Mouse (Mus musculus) embryonic facial prominence, embryonic 10.5 days (tissue): Measurements from ENCODE around the gene Dtx4. TPM values are rescaled to one million over a fixed set of nuclear protein-coding genes. Genes with fewer than 3 reads are reported as not detected.

ENCODE experiments used
- DNase-seq: peaks from one replicate; pipeline ENCODE4 v3.0.0-alpha.2; 2017; ENCODE audit warnings: low spot score
- H3K27ac ChIP-seq: fragments of 300-500 bp; sonication (generic); replicated peaks from 2 replicates; pipeline ENCODE4 v1.5.1; 2016; ENCODE audit warnings: mild to moderate bottlenecking
- H3K27me3 ChIP-seq: fragments of 300-500 bp; sonication (generic); replicated peaks from 2 replicates; pipeline ENCODE4 v1.6.1; 2016; ENCODE audit warnings: low read depth, mild to moderate bottlenecking; ENCODE audit not compliant: poor library complexity, severe bottlenecking
- H3K36me3 ChIP-seq: fragments of 300-500 bp; sonication (generic); replicated peaks from 2 replicates; pipeline ENCODE4 v1.6.1; 2016; ENCODE audit warnings: mild to moderate bottlenecking, moderate library complexity
- H3K4me1 ChIP-seq: fragments of 300-500 bp; sonication (generic); 2 replicates; pipeline ENCODE4 v1.6.1; 2016
- H3K4me3 ChIP-seq: fragments of 300-500 bp; sonication (generic); 2 replicates; pipeline ENCODE4 v1.5.1; 2016; ENCODE audit warnings: mild to moderate bottlenecking, moderate library complexity
- H3K9me3 ChIP-seq: fragments of 300-500 bp; sonication (generic); 2 replicates; pipeline ENCODE4 v1.6.1; 2016; ENCODE audit warnings: mild to moderate bottlenecking
- WGBS: fragments of 180-500 bp; shearing (Covaris S2); methylation state at CpG from one replicate; pipeline ENCODE4 v1.1.7; 2016; 5-methylcytosine and 5-hydroxymethylcytosine counted together
- polyA plus RNA-seq: library from polyadenylated mRNA; unstranded; fragments of >200 nt; fragmentation: Nextera tagmentation; extraction: Ambion mirVana; gene quantifications from 2 replicates; pipeline ENCODE4 v1.2.1, GENCODE M21; 2016

Gene Dtx4
- polyA plus RNA-seq, 1 experiment from 2014 or later: 12.1 TPM

DNA sequence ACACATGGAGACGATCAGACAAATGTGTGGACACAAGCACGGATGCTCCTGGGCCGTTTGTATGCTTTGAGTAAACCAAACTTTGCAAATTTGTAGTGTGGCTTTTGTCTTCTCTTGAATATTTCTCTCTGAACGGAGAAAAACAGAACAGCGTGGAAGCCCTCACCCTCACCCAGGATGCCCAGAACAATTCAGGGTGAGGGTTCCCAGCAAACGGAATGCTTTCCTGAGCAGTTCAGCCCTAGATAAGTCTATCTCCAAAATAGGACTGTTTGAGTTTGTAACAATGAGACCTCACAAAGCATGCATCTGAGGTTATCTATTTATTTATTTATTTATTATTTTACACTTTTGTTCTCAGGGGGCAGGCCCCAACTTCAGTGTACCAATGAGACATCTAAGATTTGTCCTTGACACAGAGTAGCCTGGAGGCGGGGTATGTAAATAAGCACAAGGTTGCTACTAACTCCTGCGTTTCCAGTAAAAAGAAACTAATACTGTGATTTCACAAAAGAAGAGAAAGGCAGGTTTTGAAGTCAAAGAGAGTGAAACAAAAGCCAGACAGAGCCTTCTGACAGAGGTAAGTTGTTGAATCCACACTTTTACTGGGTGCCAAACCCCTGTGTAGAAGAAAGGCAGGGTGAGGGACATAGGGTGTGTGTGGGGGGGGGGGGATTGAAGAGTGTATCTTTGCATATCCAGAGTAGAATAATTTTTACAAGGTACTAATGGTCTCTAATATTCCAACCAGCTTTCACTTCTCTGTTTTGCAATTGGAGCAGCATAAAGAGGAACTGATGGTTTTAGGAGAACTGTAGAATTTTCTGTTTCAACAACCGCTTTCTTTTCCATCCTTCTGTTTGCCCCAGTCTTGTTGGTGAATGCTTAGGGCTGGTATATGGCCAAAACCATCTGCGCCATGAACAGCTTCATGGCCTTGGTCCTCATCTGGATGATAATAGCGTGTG, 40.7 kb downstream of the Dtx4 start, which contains the start of gene Mpeg1:
TSS of gene Mpeg1 (plus strand) at position 498 of the 968 bp plus-strand sequence.
- Histone ChIP-seq H3K27me3 (no peaks in the 10 kb centered on the region), H3K9me3 (no peaks in the 10 kb centered on the region), H3K4me1 (peaks cover 8% of the 10 kb centered on the region), H3K4me3 (no peak within 1 kb of the TSS), H3K27ac (no peak within 1 kb of the TSS), H3K36me3 (no peaks in the 10 kb centered on the region)
- WGBS: 85% methylated on average over 11 of the region's 11 CpGs
- no peak for DNase-seq

DNA sequence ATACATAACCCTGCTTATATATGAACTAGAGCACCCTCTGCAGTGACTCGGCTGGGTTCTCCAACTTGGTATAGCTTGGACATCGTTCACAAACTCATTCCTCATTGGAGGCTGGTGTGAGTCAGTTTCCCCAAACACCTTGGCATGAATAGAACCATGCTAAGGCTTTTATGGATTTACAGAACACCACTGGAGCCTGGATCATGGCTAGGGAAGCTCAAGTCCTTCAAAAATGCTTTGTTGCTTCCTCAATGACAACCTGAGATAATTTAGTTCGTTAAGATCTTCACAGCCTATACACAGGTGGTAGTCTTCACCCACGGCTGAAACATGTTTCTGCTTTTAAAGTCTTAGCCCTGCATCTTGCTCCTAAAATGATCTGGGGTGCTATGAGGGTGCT, 41.7 kb downstream of the Dtx4 start:
- 83% methylated on average over 4 of the region's 4 CpGs for WGBS
- H3K27me3 ChIP-seq: no peaks in the 10 kb centered on the region
- H3K4me3 ChIP-seq: no peak overlapping the region
- no peak overlapping the region for H3K27ac ChIP-seq
- no peak for DNase-seq
- H3K36me3 ChIP-seq: no peaks in the 10 kb centered on the region
- no peaks in the 10 kb centered on the region for H3K9me3 ChIP-seq
- H3K4me1 ChIP-seq: peaks cover 8% of the 10 kb centered on the region

- no peaks in the 10 kb centered on the region for H3K27me3 ChIP-seq
- H3K9me3 ChIP-seq: no peaks in the 10 kb centered on the region
- DNase-seq: peak; percentile 24
- WGBS: 74% methylated on average over 12 of the region's 12 CpGs
- H3K27ac ChIP-seq: no peak overlapping the region
- no peak overlapping the region for H3K4me3 ChIP-seq
- H3K36me3 ChIP-seq: no peaks in the 10 kb centered on the region
- no peaks in the 10 kb centered on the region for H3K4me1 ChIP-seq
These were observed 43.7 kb downstream of the Dtx4 start for GRCm38 (mm10) chr19:12457401-12458066.

DNA sequence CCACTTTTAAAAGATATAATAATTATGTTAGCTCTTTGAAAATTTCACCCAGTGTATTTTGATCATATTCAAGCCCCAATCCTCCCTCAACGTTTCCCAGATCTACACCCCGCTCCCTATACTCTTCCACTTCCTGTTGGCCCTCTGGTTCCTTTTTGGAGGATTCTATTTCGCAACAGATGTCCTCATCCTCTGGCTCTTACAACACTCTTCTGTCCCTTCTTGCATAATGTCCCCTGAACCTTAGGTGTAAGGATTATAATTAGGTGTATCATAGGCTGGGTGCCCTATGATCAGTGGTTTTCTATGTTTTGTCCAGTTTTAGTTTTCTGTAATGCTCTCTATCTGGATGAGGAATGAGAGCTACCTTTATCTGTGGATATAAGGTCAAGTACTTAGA, 56.2 kb downstream of the Dtx4 start:
- Histone ChIP-seq H3K9me3 (no peaks in the 10 kb centered on the region), H3K4me3 (no peak overlapping the region), H3K27ac (no peak overlapping the region), H3K4me1 (no peaks in the 10 kb centered on the region), H3K36me3 (no peaks in the 10 kb centered on the region), H3K27me3 (no peaks in the 10 kb centered on the region)
- WGBS: 83% methylated on average over 3 of the region's 3 CpGs
- DNase-seq: no peak

- no peaks in the 10 kb centered on the region for H3K27me3 ChIP-seq
- WGBS: 83% methylated on average over 4 of the region's 4 CpGs
- DNase-seq: no peak
These were observed 58.7 kb downstream of the Dtx4 start for GRCm38 (mm10) chr19:12442560-12442959.

DNA sequence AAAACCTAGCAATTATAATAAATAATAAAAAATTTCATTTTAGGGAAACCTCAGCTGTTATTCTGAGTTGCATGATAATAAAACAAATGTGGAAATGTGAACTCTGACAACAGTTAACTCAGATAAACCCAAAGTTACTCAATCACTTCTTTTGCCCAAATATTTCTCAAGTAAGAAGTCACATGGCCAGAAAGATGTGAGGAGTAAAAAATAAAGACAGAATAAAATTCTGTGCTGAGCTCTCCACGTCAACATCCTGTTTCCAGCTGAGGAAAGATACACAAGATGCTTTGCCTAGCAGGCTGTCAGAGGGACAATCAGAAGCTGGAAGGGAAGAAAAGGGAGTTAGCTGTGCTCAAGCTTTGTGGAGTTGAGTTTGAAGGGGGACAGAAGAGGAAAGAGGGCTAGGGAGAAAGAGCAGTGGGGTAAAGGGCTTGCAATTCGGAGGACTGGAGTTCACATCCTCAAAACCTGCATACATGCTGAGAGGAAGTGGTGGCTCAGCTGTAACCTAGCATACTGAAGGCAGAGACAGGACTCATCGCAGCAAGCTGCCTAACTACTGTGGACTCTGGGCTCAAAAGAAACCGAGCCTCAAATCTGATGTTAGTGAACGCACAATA, 61.0 kb downstream of the Dtx4 start:
- Histone ChIP-seq H3K36me3 (no peaks in the 10 kb centered on the region), H3K9me3 (no peaks in the 10 kb centered on the region), H3K4me3 (no peak overlapping the region), H3K27ac (no peak overlapping the region), H3K27me3 (no peaks in the 10 kb centered on the region), H3K4me1 (no peaks in the 10 kb centered on the region)
- no peak for DNase-seq
- 76% methylated on average over 5 of the region's 5 CpGs for WGBS

More at GRCm38 (mm10) chr19:12442560-12442959, 58.7 kb downstream of the Dtx4 start:
- no peaks in the 10 kb centered on the region for H3K4me1 ChIP-seq
- H3K4me3 ChIP-seq: no peak overlapping the region
- H3K36me3 ChIP-seq: no peaks in the 10 kb centered on the region
- no peak overlapping the region for H3K27ac ChIP-seq
- no peaks in the 10 kb centered on the region for H3K9me3 ChIP-seq

DNA sequence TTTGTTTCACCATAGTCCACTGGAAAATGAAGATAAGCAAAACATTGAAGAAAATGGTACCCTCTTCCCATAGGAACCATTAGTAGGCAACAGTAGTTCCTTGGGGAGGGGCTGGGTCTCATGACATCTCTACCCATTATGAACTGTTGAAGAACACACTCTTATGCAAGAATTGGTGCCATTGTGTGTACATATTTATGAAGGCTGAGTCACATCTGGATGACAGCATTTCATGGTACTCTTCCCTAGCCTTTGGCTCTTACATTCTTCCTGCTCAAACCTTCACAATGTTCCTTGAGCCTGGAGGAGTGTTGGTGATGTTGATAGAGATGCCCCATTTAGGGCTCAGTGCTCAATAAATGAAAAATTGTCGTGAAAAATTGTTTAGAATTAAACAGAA, 61.7 kb downstream of the Dtx4 start:
- WGBS: 48% methylated on average over 1 of the region's 1 CpGs
- H3K4me3 ChIP-seq: no peak overlapping the region
- no peak overlapping the region for H3K27ac ChIP-seq
- no peaks in the 10 kb centered on the region for H3K4me1 ChIP-seq
- no peak for DNase-seq
- no peaks in the 10 kb centered on the region for H3K27me3 ChIP-seq
- no peaks in the 10 kb centered on the region for H3K36me3 ChIP-seq
- H3K9me3 ChIP-seq: no peaks in the 10 kb centered on the region

GRCm38 (mm10) chr19:12435750-12436524, 65.3 kb downstream of the Dtx4 start:
- H3K36me3 ChIP-seq: no peaks in the 10 kb centered on the region
- no peaks in the 10 kb centered on the region for H3K27me3 ChIP-seq
- H3K4me1 ChIP-seq: no peaks in the 10 kb centered on the region
- no peaks in the 10 kb centered on the region for H3K9me3 ChIP-seq
- no peak overlapping the region for H3K4me3 ChIP-seq
- WGBS: 79% methylated on average over 4 of the region's 4 CpGs
- DNase-seq: no peak
- no peak overlapping the region for H3K27ac ChIP-seq

DNA sequence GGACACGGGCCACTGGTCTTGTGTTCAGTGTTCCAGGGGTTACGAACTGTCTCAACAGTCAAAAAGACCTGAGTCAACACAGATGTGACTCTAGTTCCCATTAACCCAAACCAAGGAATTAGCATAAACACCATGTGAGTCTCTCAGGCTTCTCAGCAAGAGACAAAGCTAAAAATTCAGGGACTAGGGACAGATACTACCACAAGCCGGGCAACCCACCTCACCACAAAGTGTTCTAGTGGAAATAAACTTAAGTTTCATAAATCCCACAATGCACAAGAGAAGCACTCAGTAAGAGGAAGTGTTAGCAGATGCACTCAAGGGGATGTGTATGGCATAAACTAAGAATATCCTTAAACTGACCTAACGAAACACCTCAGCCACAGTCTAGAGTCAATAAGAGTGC, 66.2 kb downstream of the Dtx4 start:
- no peaks in the 10 kb centered on the region for H3K4me1 ChIP-seq
- WGBS: 87% methylated on average over 4 of the region's 4 CpGs
- no peaks in the 10 kb centered on the region for H3K27me3 ChIP-seq
- no peak overlapping the region for H3K27ac ChIP-seq
- H3K4me3 ChIP-seq: no peak overlapping the region
- H3K36me3 ChIP-seq: no peaks in the 10 kb centered on the region
- DNase-seq: no peak
- no peaks in the 10 kb centered on the region for H3K9me3 ChIP-seq

DNA sequence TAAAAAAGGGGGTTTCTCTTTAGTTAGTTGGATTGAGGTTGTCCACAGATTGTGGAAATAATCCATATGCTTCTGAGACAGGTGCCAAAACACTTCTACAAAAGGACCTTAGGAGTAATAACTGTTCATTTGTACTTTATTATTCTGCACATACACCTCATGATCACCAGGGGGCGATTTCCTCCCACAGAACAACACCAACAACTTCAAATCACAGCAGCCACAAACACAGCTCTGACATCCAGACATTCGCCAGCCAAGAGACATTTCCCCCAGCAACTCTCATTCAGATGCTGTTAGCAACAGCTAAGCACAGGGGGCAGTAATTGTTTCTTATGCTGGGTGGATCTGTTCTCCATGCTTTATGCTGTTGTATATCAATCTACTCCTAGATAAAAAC, 68.2 kb downstream of the Dtx4 start:
- DNase-seq: peak; percentile 23
- WGBS: 7% methylated on average over 2 of the region's 2 CpGs
- no peak overlapping the region for H3K27ac ChIP-seq
- no peaks in the 10 kb centered on the region for H3K27me3 ChIP-seq
- H3K9me3 ChIP-seq: no peaks in the 10 kb centered on the region
- H3K36me3 ChIP-seq: no peaks in the 10 kb centered on the region
- no peak overlapping the region for H3K4me3 ChIP-seq
- H3K4me1 ChIP-seq: no peaks in the 10 kb centered on the region

DNA sequence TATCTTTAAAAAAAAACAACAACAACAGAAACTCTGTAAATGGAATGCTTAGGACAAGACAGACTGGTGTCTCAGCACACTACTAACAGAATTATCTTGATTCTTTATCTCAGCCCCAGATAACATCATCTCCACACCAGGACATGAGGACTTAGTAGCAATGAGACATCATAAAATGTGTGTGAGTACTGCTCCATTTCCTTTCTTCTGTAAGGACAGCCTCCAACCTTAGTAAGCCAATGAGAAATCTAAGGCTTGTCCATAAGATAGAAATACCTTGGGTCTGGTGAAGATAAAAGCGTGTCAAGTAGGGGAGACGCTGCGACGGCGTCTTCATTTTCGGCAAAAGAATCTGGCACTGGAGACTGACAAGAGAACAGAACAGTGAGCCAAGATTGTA, 73.6 kb downstream of the Dtx4 start, which contains the start of gene Pfpl:
TSS of gene Pfpl (plus strand) at position 301 of the 400 bp plus-strand sequence.
- no peak within 1 kb of the TSS for H3K4me3 ChIP-seq
- DNase-seq: no peak
- H3K9me3 ChIP-seq: no peaks in the 10 kb centered on the region
- WGBS: 95% methylated on average over 6 of the region's 6 CpGs
- no peaks in the 10 kb centered on the region for H3K27me3 ChIP-seq
- H3K36me3 ChIP-seq: no peaks in the 10 kb centered on the region
- H3K4me1 ChIP-seq: no peaks in the 10 kb centered on the region
- no peak within 1 kb of the TSS for H3K27ac ChIP-seq

GRCm38 (mm10) chr19:12427101-12427500, 74.2 kb downstream of the Dtx4 start:
- no peaks in the 10 kb centered on the region for H3K9me3 ChIP-seq
- no peak for DNase-seq
- no peaks in the 10 kb centered on the region for H3K36me3 ChIP-seq
- 91% methylated on average over 5 of the region's 5 CpGs for WGBS
- no peak overlapping the region for H3K27ac ChIP-seq
- no peak overlapping the region for H3K4me3 ChIP-seq
- no peaks in the 10 kb centered on the region for H3K27me3 ChIP-seq
- no peaks in the 10 kb centered on the region for H3K4me1 ChIP-seq
